ENCODE assay signal across 15 mouse cellular contexts in genomic region chr9:103146257-103146656, GRCm38 (mm10). TPM values are rescaled to one million over a fixed set of nuclear protein-coding genes. Genes with fewer than 3 reads are reported as not detected.
A peak's percentile ranks its signal among the peaks of the same experiment; 100 is the strongest.
DNase-seq lines count a peak whose midpoint lies in the region; ATAC-seq and TF ChIP-seq lines count a peak whose summit lies in the region.
"Had no signal": no experiment of that assay in that cellular context is flagged by ENCODE, and none has a peak within 500 bp of the region (broad histone marks: within the 10 kb centered on the region; RNA-seq: fewer than 3 reads in every experiment).

No protein-coding gene starts in this region.

- peaks cover 19% of the 10 kb centered on the region for H3K36me3 ChIP-seq in forebrain, embryonic 14.5 days (ENCODE audit: control insufficient read depth, insufficient read depth, low read length)
- peaks cover 9% of the 10 kb centered on the region; the same call in 1 of the 2 replicates for H3K36me3 ChIP-seq in hindbrain, embryonic 16.5 days (ENCODE audit: control insufficient read depth, insufficient read depth, low read length)
- peaks cover 22% of the 10 kb centered on the region for H3K36me3 ChIP-seq in neural tube, embryonic 12.5 days
- no peaks in the 10 kb centered on the region for H3K36me3 ChIP-seq in heart, adult 2 months (ENCODE audit: control insufficient read depth, insufficient read depth, low read length)

- no peak overlapping the region for H3K4me2 ChIP-seq in forebrain, embryonic 14.5 days (ENCODE audit: low read length)
- no peak overlapping the region for H3K4me2 ChIP-seq in hindbrain, embryonic 16.5 days (ENCODE audit: low read length)
- no peak overlapping the region for H3K4me2 ChIP-seq in neural tube, embryonic 12.5 days (replicated peaks)
- H3K4me2 ChIP-seq: heart, embryonic 11.5 days had no signal

- no peaks in the 10 kb centered on the region for H3K79me2 ChIP-seq in heart, adult 2 months (replicated peaks; ENCODE audit: control insufficient read depth, insufficient read depth, low read length)

- no peak overlapping the region for H3K9ac ChIP-seq in forebrain, embryonic 14.5 days (ENCODE audit: low read length)
- H3K9ac ChIP-seq in hindbrain, embryonic 16.5 days (ENCODE audit: low read depth, low read length), result no peak overlapping the region
- no peak overlapping the region for H3K9ac ChIP-seq in neural tube, embryonic 12.5 days
- no peak overlapping the region for H3K9ac ChIP-seq in heart, adult 2 months (ENCODE audit: low read depth, low read length)

- peak; percentile 49 for ATAC-seq in forebrain, embryonic 14.5 days
- ATAC-seq in hindbrain, embryonic 16.5 days, result peak; percentile 16; the same call in 1 of the 2 replicates
- ATAC-seq in neural tube, embryonic 12.5 days (ENCODE audit: low FRiP score, low read depth), result peak; percentile 49

- no peak overlapping the region for H3K4me3 ChIP-seq in cortical plate, adult 2 months (ENCODE audit: insufficient read depth, low read length)
- H3K4me3 ChIP-seq in forebrain, embryonic 14.5 days (ENCODE audit: low read depth, low read length), result no peak overlapping the region
- H3K4me3 ChIP-seq in hindbrain, embryonic 16.5 days (ENCODE audit: low read length), result no peak overlapping the region
- H3K4me3 ChIP-seq in neural tube, embryonic 12.5 days, result no peak overlapping the region
- no peak overlapping the region for H3K4me3 ChIP-seq in heart, adult 2 months

- no peak for DNase-seq in forebrain, embryonic 14.5 days (ENCODE audit: low spot score)
- DNase-seq in kidney, adult 8-10 months, result no peak
- DNase-seq in spleen, postnatal 14 days (ENCODE audit: low spot score in 2 of 2), result no peak
- DNase-seq in heart, adult 2 months, result no peak
- DNase-seq: cerebellum, adult 8-10 months; gastrocnemius, postnatal 10 days; heart, postnatal 4 days; kidney, adult 9 months; liver; lung, adult 2 months; thymus, postnatal 14 days had no signal

- no peaks in the 10 kb centered on the region for H3K27me3 ChIP-seq in forebrain, embryonic 14.5 days (replicated peaks; ENCODE audit: control insufficient read depth, insufficient read depth, low read length)
- no peaks in the 10 kb centered on the region for H3K27me3 ChIP-seq in hindbrain, embryonic 16.5 days (replicated peaks; ENCODE audit: control insufficient read depth, insufficient read depth, low read length)
- H3K27me3 ChIP-seq in neural tube, embryonic 12.5 days (replicated peaks), result no peaks in the 10 kb centered on the region
- H3K27me3 ChIP-seq in heart, adult 2 months (ENCODE audit: control insufficient read depth, insufficient read depth, low read length), result no peaks in the 10 kb centered on the region

- TF ChIP-seq POLR2A in cortical plate, adult 2 months (IDR thresholded peaks at IDR 0.05; ENCODE audit: extremely low read depth, insufficient read depth, low read length), result no peak
- TF ChIP-seq POLR2A in heart, adult 2 months (IDR thresholded peaks at IDR 0.05; ENCODE audit: insufficient read depth, low read depth, low read length), result no peak

- 0 out of 2 replicates have a peak overlapping the region, but pooled peaks have one; percentile 14 for H3K27ac ChIP-seq in cortical plate, adult 2 months (ENCODE audit: insufficient read depth, low read length)
- H3K27ac ChIP-seq in forebrain, embryonic 14.5 days (ENCODE audit: low read depth, low read length), result no peak overlapping the region
- H3K27ac ChIP-seq in hindbrain, embryonic 16.5 days (ENCODE audit: low read depth, low read length), result peak overlapping the region; percentile 41
- 0 out of 2 replicates have a peak overlapping the region, but pooled peaks have one; percentile 46 for H3K27ac ChIP-seq in neural tube, embryonic 12.5 days
- H3K27ac ChIP-seq in heart, adult 2 months, result no peak overlapping the region

- H3K9me3 ChIP-seq in forebrain, embryonic 14.5 days (replicated peaks; ENCODE audit: control insufficient read depth, low read length), result no peaks in the 10 kb centered on the region
- no peaks in the 10 kb centered on the region for H3K9me3 ChIP-seq in hindbrain, embryonic 16.5 days (ENCODE audit: control insufficient read depth, low read length)
- no peaks in the 10 kb centered on the region for H3K9me3 ChIP-seq in neural tube, embryonic 12.5 days

- TF ChIP-seq EP300 in heart, adult 2 months (IDR thresholded peaks at IDR 0.05; ENCODE audit: insufficient read depth, low read depth, low read length), result no peak

- 54% methylated on average over 10 of the region's 10 CpGs for WGBS in forebrain, embryonic 14.5 days
- 41% methylated on average over 10 of the region's 10 CpGs for WGBS in hindbrain, embryonic 16.5 days
- WGBS in neural tube, embryonic 12.5 days, result 72% methylated on average over 10 of the region's 10 CpGs
- WGBS in heart, adult 2 months, result 75% methylated on average over 10 of the region's 10 CpGs

- no peak for TF ChIP-seq CTCF in cortical plate, adult 2 months (IDR thresholded peaks at IDR 0.05; ENCODE audit: extremely low read depth, insufficient read depth, low read length)
- TF ChIP-seq CTCF in heart, adult 2 months (IDR thresholded peaks at IDR 0.05), result no peak

- H3K4me1 ChIP-seq in cortical plate, adult 2 months (ENCODE audit: control insufficient read depth, insufficient read depth, low read length), result peaks cover 28% of the 10 kb centered on the region
- H3K4me1 ChIP-seq in forebrain, embryonic 14.5 days (ENCODE audit: control insufficient read depth, insufficient read depth, low read length), result peaks cover 32% of the 10 kb centered on the region
- H3K4me1 ChIP-seq in hindbrain, embryonic 16.5 days (ENCODE audit: control insufficient read depth, insufficient read depth, low read depth, low read length), result peaks cover 42% of the 10 kb centered on the region
- peaks cover 50% of the 10 kb centered on the region for H3K4me1 ChIP-seq in neural tube, embryonic 12.5 days
- H3K4me1 ChIP-seq in heart, adult 2 months (ENCODE audit: control insufficient read depth, insufficient read depth, low read length), result no peaks in the 10 kb centered on the region

- intact Hi-C loops in heart, adult 2 months (cut with DNase I), result no loop called here

RNA-seq across cellular contexts. Expression of gene Rab6b, which starts 34.7 kb away (rescaled TPM):
- 321 and 328 TPM in 2 replicates for polyA plus RNA-seq in cortical plate, adult 2 months (2012; rRNA removed)
- 32.5 and 40.5 TPM in 2 replicates for polyA plus RNA-seq in forebrain, embryonic 14.5 days (2014; fragmentation: Nextera tagmentation; extraction: Ambion mirVana)
- polyA plus RNA-seq in hindbrain, embryonic 16.5 days (2015; fragmentation: Nextera tagmentation; extraction: Ambion mirVana), result 137 and 140 TPM in 2 replicates
- polyA plus RNA-seq in neural tube, embryonic 12.5 days (2016; fragmentation: Nextera tagmentation; extraction: Ambion mirVana), result 55.5 and 61.1 TPM in 2 replicates
- 1 to 10 TPM; 1.4 to 1.6 TPM for total RNA-seq in heart, adult 2 months (2021)
- 0.76 and 6.9 TPM in 2 replicates for polyA plus RNA-seq in heart, adult 2 months (2012; rRNA removed)

RNA-seq across cellular contexts. Expression of gene Srprb, which starts 55.7 kb away (rescaled TPM):
- 32.2 and 35.3 TPM in 2 replicates for polyA plus RNA-seq in cortical plate, adult 2 months (2012; rRNA removed)
- polyA plus RNA-seq in forebrain, embryonic 14.5 days (2014; fragmentation: Nextera tagmentation; extraction: Ambion mirVana), result 55.8 and 61.7 TPM in 2 replicates
- polyA plus RNA-seq in hindbrain, embryonic 16.5 days (2015; fragmentation: Nextera tagmentation; extraction: Ambion mirVana), result 63.8 and 67.7 TPM in 2 replicates
- polyA plus RNA-seq in neural tube, embryonic 12.5 days (2016; fragmentation: Nextera tagmentation; extraction: Ambion mirVana), result 54.0 and 54.3 TPM in 2 replicates
- total RNA-seq in heart, adult 2 months (2021), result 10 to 100 TPM; 19.4 to 19.8 TPM
- 31.0 and 43.5 TPM in 2 replicates for polyA plus RNA-seq in heart, adult 2 months (2012; rRNA removed)

Comparison
In these comparisons a context has a peak if more than half of its experiments do, and no peak if none do; other contexts are left out.
1. H3K27ac ChIP-seq: peak in cortical plate, adult 2 months (single experiment), hindbrain, embryonic 16.5 days (single experiment) and neural tube, embryonic 12.5 days (single experiment); none in forebrain, embryonic 14.5 days (single experiment) and heart, adult 2 months (single experiment).
2. Peak in every context shown above with its lines, with median percentiles within 50 percentile points of each other: ATAC-seq.